Mouse (Mus musculus): ENCODE data around the gene Calcoco1. TPM values are rescaled to one million over a fixed set of nuclear protein-coding genes. Genes with fewer than 3 reads are reported as not detected.
A peak's percentile ranks its signal among the peaks of the same experiment; 100 is the strongest.

Calcoco1 gene
- polyA plus RNA-seq, 1 experiment: 28.0 TPM

DNA sequence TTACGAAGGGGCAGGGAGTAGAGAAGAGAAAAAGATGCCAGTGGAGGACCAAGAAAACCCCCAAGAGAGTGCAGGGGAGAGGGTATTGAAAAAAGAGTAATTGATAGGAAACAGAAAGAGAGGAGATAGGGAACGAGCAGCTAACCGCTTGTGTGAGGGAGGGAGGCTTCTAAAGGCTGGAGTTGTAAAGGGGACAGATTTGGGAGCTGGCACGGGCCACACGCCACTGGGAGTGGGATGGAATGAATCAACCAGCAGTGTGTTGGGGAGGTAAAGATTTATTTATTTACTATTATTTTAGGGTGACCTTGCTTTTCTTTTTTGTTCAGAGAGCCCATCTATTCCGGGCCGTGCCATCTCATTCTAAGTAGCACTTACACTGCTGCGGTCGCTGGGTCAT is 22.9 kb upstream of the Calcoco1 start:
- H3K27ac ChIP-seq (ENCODE audit: control insufficient read depth, insufficient read depth, low read depth, low read length, poor library complexity): no peak overlapping the region
- H3K4me3 ChIP-seq (replicated peaks; ENCODE audit: control insufficient read depth, low read depth, low read length): no peak overlapping the region
- TF ChIP-seq POLR2A (IDR thresholded peaks at IDR 0.05; ENCODE audit: borderline replicate concordance, control insufficient read depth, low read depth, low read length) (no peak), CTCF (IDR thresholded peaks at IDR 0.05; ENCODE audit: control insufficient read depth, insufficient read depth, low read length) (no peak)
- H3K4me1 ChIP-seq (ENCODE audit: control insufficient read depth, insufficient read depth, low read length): no peaks in the 10 kb centered on the region
- WGBS: 16% methylated on average over 9 of the region's 9 CpGs

DNA sequence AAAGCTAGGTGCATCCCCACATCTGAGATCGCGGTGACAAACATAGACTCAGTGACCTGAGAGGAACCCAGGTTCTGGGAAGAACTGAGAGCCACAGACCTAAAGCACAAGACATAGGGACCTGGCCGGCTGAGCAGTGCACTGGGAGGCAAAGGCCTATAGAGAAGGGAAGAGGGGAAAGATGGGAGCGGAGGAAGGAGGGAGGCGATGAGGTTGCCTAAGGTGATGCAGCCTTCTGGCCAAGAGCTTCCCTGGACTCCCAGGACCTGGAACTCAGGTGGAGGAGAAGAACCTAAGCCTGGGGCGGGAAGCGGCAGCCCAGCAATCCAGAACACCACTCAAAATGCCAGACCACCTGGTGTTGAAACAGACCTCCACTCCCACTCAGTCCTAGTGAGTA is 22.4 kb upstream of the Calcoco1 start:
- no peak overlapping the region for H3K4me3 ChIP-seq (replicated peaks; ENCODE audit: control insufficient read depth, low read depth, low read length)
- H3K27ac ChIP-seq (ENCODE audit: control insufficient read depth, insufficient read depth, low read depth, low read length, poor library complexity): no peak overlapping the region
- no peak for TF ChIP-seq CTCF (IDR thresholded peaks at IDR 0.05; ENCODE audit: control insufficient read depth, insufficient read depth, low read length)
- no peak for TF ChIP-seq POLR2A (IDR thresholded peaks at IDR 0.05; ENCODE audit: borderline replicate concordance, control insufficient read depth, low read depth, low read length)
- no peaks in the 10 kb centered on the region for H3K4me1 ChIP-seq (ENCODE audit: control insufficient read depth, insufficient read depth, low read length)
- WGBS: 28% methylated on average over 7 of the region's 7 CpGs

DNA sequence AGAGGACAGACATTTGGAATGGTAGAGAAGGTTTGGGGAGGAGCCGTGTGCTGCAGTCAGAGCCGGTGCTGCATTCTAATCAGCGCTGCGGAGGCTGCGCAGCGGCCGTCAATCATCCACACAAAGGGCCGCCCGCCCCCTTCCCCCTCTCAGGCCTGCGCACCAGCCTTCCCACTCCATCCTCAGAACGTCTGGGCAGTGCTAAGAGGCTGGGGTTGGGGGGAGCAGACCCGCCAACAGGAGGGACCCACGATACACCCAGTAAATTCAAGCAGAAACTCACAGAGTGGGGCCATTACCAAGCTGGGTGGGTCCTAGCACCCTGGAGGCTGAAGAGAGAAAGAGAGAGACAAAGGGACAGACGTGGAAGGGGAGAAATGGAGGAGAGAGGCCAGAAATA is 22.0 kb upstream of the Calcoco1 start:
- Histone ChIP-seq H3K4me3 (replicated peaks; ENCODE audit: control insufficient read depth, low read depth, low read length) (no peak overlapping the region), H3K27ac (ENCODE audit: control insufficient read depth, insufficient read depth, low read depth, low read length, poor library complexity) (no peak overlapping the region), H3K4me1 (ENCODE audit: control insufficient read depth, insufficient read depth, low read length) (no peaks in the 10 kb centered on the region)
- WGBS: 5% methylated on average over 14 of the region's 14 CpGs
- no peak for TF ChIP-seq POLR2A (IDR thresholded peaks at IDR 0.05; ENCODE audit: borderline replicate concordance, control insufficient read depth, low read depth, low read length)
- TF ChIP-seq CTCF (IDR thresholded peaks at IDR 0.05; ENCODE audit: control insufficient read depth, insufficient read depth, low read length): no peak

DNA sequence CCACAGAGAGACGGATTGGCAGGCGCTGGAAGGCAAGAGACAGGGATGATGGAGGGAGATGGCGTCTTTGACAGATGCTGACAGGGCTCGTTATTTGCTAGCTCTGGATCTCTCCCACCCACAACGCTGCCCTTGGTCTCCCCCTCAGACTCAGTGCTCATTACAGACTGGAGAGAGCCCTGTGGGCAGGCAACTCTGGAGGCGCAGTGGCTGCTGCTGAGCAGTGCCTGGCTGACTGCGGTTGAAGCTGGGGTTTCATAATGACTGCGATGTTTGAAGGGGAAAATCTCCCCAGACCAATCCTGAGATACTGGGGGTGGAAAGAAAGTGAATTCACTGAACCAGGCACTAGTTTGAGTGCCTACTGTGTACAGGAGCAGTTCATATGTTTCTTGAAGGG is 21.2 kb upstream of the Calcoco1 start:
- H3K4me1 ChIP-seq (ENCODE audit: control insufficient read depth, insufficient read depth, low read length): no peaks in the 10 kb centered on the region
- H3K4me3 ChIP-seq (replicated peaks; ENCODE audit: control insufficient read depth, low read depth, low read length): no peak overlapping the region
- H3K27ac ChIP-seq (ENCODE audit: control insufficient read depth, insufficient read depth, low read depth, low read length, poor library complexity): no peak overlapping the region
- WGBS: 30% methylated on average over 8 of the region's 8 CpGs
- no peak for TF ChIP-seq POLR2A (IDR thresholded peaks at IDR 0.05; ENCODE audit: borderline replicate concordance, control insufficient read depth, low read depth, low read length)
- no peak for TF ChIP-seq CTCF (IDR thresholded peaks at IDR 0.05; ENCODE audit: control insufficient read depth, insufficient read depth, low read length)

DNA sequence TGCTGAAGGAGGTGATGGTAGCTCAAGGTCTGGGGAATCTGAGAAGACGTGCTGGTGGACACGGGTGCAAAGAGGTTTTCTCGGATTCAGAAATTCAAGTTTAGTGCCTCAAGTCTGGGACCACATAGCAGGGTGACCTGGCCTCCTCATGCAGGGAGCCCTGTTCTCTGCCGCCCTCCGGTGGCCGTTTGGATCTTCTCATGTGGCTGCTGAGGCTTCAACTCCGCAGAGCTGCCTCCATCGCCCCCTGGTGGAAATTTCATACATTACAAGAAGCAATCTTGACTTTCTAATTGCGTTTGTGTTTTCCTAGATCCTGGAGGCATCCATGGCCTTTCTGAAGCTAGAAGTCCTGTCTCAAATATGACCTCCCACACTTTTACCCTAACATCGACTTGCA is 20.6 kb upstream of the Calcoco1 start:
- WGBS: 0% methylated on average over 10 of the region's 10 CpGs
- TF ChIP-seq POLR2A (IDR thresholded peaks at IDR 0.05; ENCODE audit: borderline replicate concordance, control insufficient read depth, low read depth, low read length) (no peak), CTCF (IDR thresholded peaks at IDR 0.05; ENCODE audit: control insufficient read depth, insufficient read depth, low read length) (peak; percentile 99)
- no peak overlapping the region for H3K4me3 ChIP-seq (replicated peaks; ENCODE audit: control insufficient read depth, low read depth, low read length)
- no peak overlapping the region for H3K27ac ChIP-seq (ENCODE audit: control insufficient read depth, insufficient read depth, low read depth, low read length, poor library complexity)
- no peaks in the 10 kb centered on the region for H3K4me1 ChIP-seq (ENCODE audit: control insufficient read depth, insufficient read depth, low read length)

DNA sequence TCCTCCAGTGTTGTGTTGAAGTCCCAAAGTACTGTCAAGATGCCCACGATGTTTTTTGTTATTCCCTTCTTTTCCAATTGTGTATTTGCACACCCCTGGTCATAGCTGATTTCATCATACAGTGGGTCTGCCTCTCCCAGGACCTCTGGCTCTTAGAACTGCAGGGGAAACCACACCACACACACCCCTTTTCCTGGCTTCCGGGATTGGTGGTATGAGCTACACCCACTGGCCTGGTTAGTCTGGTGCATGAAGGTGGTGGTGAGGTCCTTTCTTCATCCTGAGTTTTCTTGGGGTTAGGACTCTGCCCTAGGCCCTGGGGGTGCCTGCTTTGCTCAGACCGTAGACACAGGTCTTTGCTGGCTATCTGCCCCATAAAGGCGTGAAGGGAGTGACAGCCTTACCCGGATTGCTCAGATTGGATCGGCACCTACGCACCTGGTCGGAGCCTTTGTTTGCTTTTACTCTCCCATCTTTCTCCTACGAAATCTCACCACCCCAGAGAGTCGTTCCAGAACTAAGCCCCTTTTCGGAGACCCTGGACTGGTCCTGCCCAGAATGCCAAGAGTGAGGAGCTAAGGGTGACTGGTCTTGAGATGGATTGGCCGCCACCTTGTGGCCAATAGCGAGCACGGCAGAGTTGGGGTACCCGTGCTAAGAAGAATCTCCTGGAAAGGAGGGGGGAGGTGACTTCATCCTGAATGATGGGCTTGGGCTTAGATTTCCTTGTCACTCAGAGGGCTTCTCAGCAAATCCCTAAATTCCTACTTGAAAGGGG is 17.7 kb upstream of the Calcoco1 start:
- no peak overlapping the region for H3K4me3 ChIP-seq (replicated peaks; ENCODE audit: control insufficient read depth, low read depth, low read length)
- TF ChIP-seq CTCF (IDR thresholded peaks at IDR 0.05; ENCODE audit: control insufficient read depth, insufficient read depth, low read length): peak; percentile 83
- no peak for TF ChIP-seq POLR2A (IDR thresholded peaks at IDR 0.05; ENCODE audit: borderline replicate concordance, control insufficient read depth, low read depth, low read length)
- H3K4me1 ChIP-seq (ENCODE audit: control insufficient read depth, insufficient read depth, low read length): no peaks in the 10 kb centered on the region
- no peak overlapping the region for H3K27ac ChIP-seq (ENCODE audit: control insufficient read depth, insufficient read depth, low read depth, low read length, poor library complexity)
- WGBS: 14% methylated on average over 15 of the region's 15 CpGs

DNA sequence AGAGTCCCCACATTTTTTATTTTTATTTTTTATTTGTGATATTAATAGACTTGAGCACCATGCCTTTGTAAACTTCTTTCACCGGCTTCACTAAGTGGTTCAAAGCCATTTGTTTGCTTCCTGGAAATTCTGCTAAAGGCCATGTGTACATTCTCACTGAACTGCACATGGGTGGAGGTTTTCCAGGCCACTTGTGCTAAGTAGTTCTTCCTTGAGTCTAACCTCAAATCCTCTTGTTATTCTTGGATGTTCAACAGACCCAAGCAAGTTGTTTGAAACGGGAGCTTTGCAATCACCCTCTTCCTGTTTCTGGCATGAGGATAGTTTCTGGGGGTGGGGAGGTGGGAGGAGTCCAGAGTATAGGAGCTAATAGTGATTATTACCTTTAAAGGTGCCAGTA is 16.5 kb upstream of the Calcoco1 start:
- Histone ChIP-seq H3K4me3 (replicated peaks; ENCODE audit: control insufficient read depth, low read depth, low read length) (no peak overlapping the region), H3K4me1 (ENCODE audit: control insufficient read depth, insufficient read depth, low read length) (no peaks in the 10 kb centered on the region), H3K27ac (ENCODE audit: control insufficient read depth, insufficient read depth, low read depth, low read length, poor library complexity) (no peak overlapping the region)
- 34% methylated on average over 2 of the region's 2 CpGs for whole genome bisulfite sequencing
- TF ChIP-seq CTCF (IDR thresholded peaks at IDR 0.05; ENCODE audit: control insufficient read depth, insufficient read depth, low read length) (no peak), POLR2A (IDR thresholded peaks at IDR 0.05; ENCODE audit: borderline replicate concordance, control insufficient read depth, low read depth, low read length) (no peak)

DNA sequence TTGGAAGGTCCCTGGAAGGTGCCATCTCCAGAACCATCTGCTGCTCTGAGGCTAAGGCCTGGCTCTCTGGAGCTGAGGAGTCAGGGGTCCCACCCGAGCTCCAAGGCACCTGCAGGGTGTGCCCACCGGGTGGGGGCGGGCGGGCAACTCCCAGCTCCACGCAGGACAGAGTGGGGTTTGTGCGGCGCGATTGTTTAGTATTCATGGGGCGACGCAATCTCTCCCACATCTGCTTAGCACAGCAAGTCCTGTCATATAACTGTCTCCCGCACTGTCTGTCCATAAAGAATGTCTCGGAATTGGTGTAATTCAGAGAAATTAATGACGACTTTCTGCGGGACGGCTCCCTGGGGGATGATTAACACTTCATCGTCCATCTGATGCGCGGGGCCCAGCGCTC is 15.1 kb upstream of the Calcoco1 start:
- H3K4me1 ChIP-seq (ENCODE audit: control insufficient read depth, insufficient read depth, low read length): no peaks in the 10 kb centered on the region
- H3K27ac ChIP-seq (ENCODE audit: control insufficient read depth, insufficient read depth, low read depth, low read length, poor library complexity): no peak overlapping the region
- H3K4me3 ChIP-seq (replicated peaks; ENCODE audit: control insufficient read depth, low read depth, low read length): no peak overlapping the region
- no peak for TF ChIP-seq CTCF (IDR thresholded peaks at IDR 0.05; ENCODE audit: control insufficient read depth, insufficient read depth, low read length)
- no peak for TF ChIP-seq POLR2A (IDR thresholded peaks at IDR 0.05; ENCODE audit: borderline replicate concordance, control insufficient read depth, low read depth, low read length)
- 93% methylated on average over 19 of the region's 19 CpGs for WGBS

Data from bone marrow, adult 2 months (tissue).